Mouse (Mus musculus) kidney, postnatal 4 days (tissue): Measurements from ENCODE around the gene Gm14325.
"Not testable (repeated sequence)": the region's sequence is repeated elsewhere in the genome, so short reads cannot be mapped to it uniquely, and the experiment has no call there.

Experiments
- DNase-seq, 2 experiments: peaks; one replicate each; pipeline ENCODE4 v3.0.0; 2021; ENCODE audit warnings: mixed read lengths in 2 of 2

The Gm14325 gene

GRCm38 (mm10) chr2:177839901-177840663 lies at the start of gene Gm14325:
Gm14325 (minus strand) TSS chr2:177840336.
- DNase-seq, result peak; percentile 66 to 80

GRCm38 (mm10) chr2:177887743-177888142 lies 47.6 kb upstream of the Gm14325 start:
- not testable (repeated sequence) for DNase-seq

GRCm38 (mm10) chr2:177862254-177862653 lies 22.1 kb upstream of the Gm14325 start:
- not testable (repeated sequence) for DNase-seq

- DNase-seq, result not testable (repeated sequence)
These were observed 3.5 kb upstream of the Gm14325 start for GRCm38 (mm10) chr2:177843666-177844065.

GRCm38 (mm10) chr2:177836756-177837155 lies 3.4 kb downstream of the Gm14325 start:
- DNase-seq, result not testable (repeated sequence)

- DNase-seq, result not testable (repeated sequence)
These were observed 4.2 kb downstream of the Gm14325 start for GRCm38 (mm10) chr2:177835733-177836536.

- peak; percentile 39 to 55 for DNase-seq
These were observed 18.2 kb downstream of the Gm14325 start for GRCm38 (mm10) chr2:177821952-177822351.

- not testable (repeated sequence) for DNase-seq
These were observed 34.0 kb downstream of the Gm14325 start for GRCm38 (mm10) chr2:177806170-177806569.

GRCm38 (mm10) chr2:177787351-177787750 lies 52.8 kb downstream of the Gm14325 start:
- DNase-seq, result not testable (repeated sequence)
